Mouse (Mus musculus) megakaryocyte-erythroid progenitor cell, adult 5-6 weeks (primary cell): ENCODE data around the gene Nol9. TPM values are rescaled to one million over a fixed set of nuclear protein-coding genes. Genes with fewer than 3 reads are reported as not detected.

Experiments
- ATAC-seq: replicated peaks from 2 replicates; pipeline ENCODE4 v1.8.0; 2016; ENCODE audit warnings: mild to moderate bottlenecking, inconsistent platforms; ENCODE audit not compliant: severe bottlenecking, poor library complexity, low FRiP score, low TSS enrichment
- total RNA-seq, 2 experiments: library from RNA; stranded (forward) in 1 of 2; stranded (reverse) in 1 of 2; fragments of 200-1000, 215-1000 nt in 1 of 2; fragments of >200 nt in 1 of 2; fragmentation: Nextera tagmentation in 1 of 2; gene quantifications; 2 replicates each; pipeline ENCODE4 v1.2.3; 2014 to 2017

Nol9 gene
- 64.3 and 67.6 TPM in 2 replicates for total RNA-seq (2014; fragmentation: Nextera tagmentation)
- 45.2 and 60.8 TPM in 2 replicates for total RNA-seq (2017)

GRCm38 (mm10) chr4:152038985-152039830, at the start of gene Nol9:
Nol9 (plus strand) TSS chr4:152039321.
- peak; percentile 71 for ATAC-seq

GRCm38 (mm10) chr4:151992091-151992490, 47.0 kb upstream of the Nol9 start:
- ATAC-seq, result no peak

GRCm38 (mm10) chr4:151993035-151993434, 46.1 kb upstream of the Nol9 start:
- no peak for ATAC-seq

GRCm38 (mm10) chr4:151994228-151995171, 44.6 kb upstream of the Nol9 start:
- peak; percentile 67 for ATAC-seq

GRCm38 (mm10) chr4:151995371-151996172, 43.5 kb upstream of the Nol9 start:
- ATAC-seq, result no peak

GRCm38 (mm10) chr4:151996173-151996950, 42.8 kb upstream of the Nol9 start, which contains the start of gene Phf13:
Phf13 (minus strand) TSS chr4:151996258.
- ATAC-seq, result peak; percentile 88

- ATAC-seq, result no peak
These were observed 42.2 kb upstream of the Nol9 start for GRCm38 (mm10) chr4:151996951-151997222.

- ATAC-seq, result no peak
These were observed 41.4 kb upstream of the Nol9 start for GRCm38 (mm10) chr4:151997701-151998100.

- ATAC-seq, result no peak
These were observed 39.6 kb upstream of the Nol9 start for GRCm38 (mm10) chr4:151999481-151999880.

GRCm38 (mm10) chr4:152000906-152001305, 38.2 kb upstream of the Nol9 start:
- no peak for ATAC-seq

- ATAC-seq, result no peak
These were observed 37.8 kb upstream of the Nol9 start for GRCm38 (mm10) chr4:152001335-152001734.

- no peak for ATAC-seq
These were observed 37.1 kb upstream of the Nol9 start for GRCm38 (mm10) chr4:152002063-152002462.

- ATAC-seq, result no peak
These were observed 33.0 kb upstream of the Nol9 start for GRCm38 (mm10) chr4:152006137-152006536.

GRCm38 (mm10) chr4:152006812-152007211, 32.3 kb upstream of the Nol9 start:
- no peak for ATAC-seq

GRCm38 (mm10) chr4:152007481-152008147, 31.5 kb upstream of the Nol9 start:
- ATAC-seq, result no peak

- ATAC-seq, result no peak
These were observed 31.0 kb upstream of the Nol9 start for GRCm38 (mm10) chr4:152008148-152008500.

GRCm38 (mm10) chr4:152008622-152009075, 30.5 kb upstream of the Nol9 start, which contains the start of gene Klhl21:
Klhl21 (plus strand) TSS chr4:152008803.
- ATAC-seq, result peak; percentile 75
